Mouse (Mus musculus) hindbrain, embryonic 16.5 days (tissue): ENCODE measurements around the gene Mrs2. TPM values are rescaled to one million over a fixed set of nuclear protein-coding genes. Genes with fewer than 3 reads are reported as not detected.

Experiments
- ATAC-seq: fragments of 200-750 bp; cut with Nextera tagmentation; 2 replicates; pipeline ENCODE4 v1.8.0; 2017; ENCODE audit warnings: moderate TSS enrichment, moderate library complexity
- H3K27ac ChIP-seq: fragments of 300-500 bp; sonication (generic); 2 replicates; pipeline ENCODE4 v1.5.1; 2014; ENCODE audit warnings: low read depth, mild to moderate bottlenecking, control low read depth, low read length, moderate library complexity
- H3K27me3 ChIP-seq: fragments of 300-500 bp; sonication (generic); replicated peaks from 2 replicates; pipeline ENCODE4 v1.6.1; 2014; ENCODE audit warnings: low read length; ENCODE audit not compliant: control insufficient read depth, insufficient read depth
- H3K36me3 ChIP-seq: fragments of 300-500 bp; sonication (generic); 2 replicates; pipeline ENCODE4 v1.6.1; 2014; ENCODE audit warnings: mild to moderate bottlenecking, low read length, moderate library complexity, mixed read lengths; ENCODE audit not compliant: control insufficient read depth, insufficient read depth
- H3K4me1 ChIP-seq: fragments of 300-500 bp; sonication (generic); 2 replicates; pipeline ENCODE4 v1.6.1; 2014; ENCODE audit warnings: low read depth, low read length; ENCODE audit not compliant: control insufficient read depth, insufficient read depth
- H3K4me2 ChIP-seq: fragments of 300-500 bp; sonication (generic); 2 replicates; pipeline ENCODE4 v1.6.1; 2014; ENCODE audit warnings: mild to moderate bottlenecking, low read length, control low read depth, moderate library complexity
- H3K4me3 ChIP-seq: fragments of 300-500 bp; sonication (generic); 2 replicates; pipeline ENCODE4 v1.5.1; 2014; ENCODE audit warnings: mild to moderate bottlenecking, low read length, control low read depth, moderate library complexity
- H3K9ac ChIP-seq: fragments of 300-500 bp; sonication (generic); 2 replicates; pipeline ENCODE4 v1.6.1; 2014; ENCODE audit warnings: low read depth, mild to moderate bottlenecking, control low read depth, low read length, moderate library complexity
- H3K9me3 ChIP-seq: fragments of 300-500 bp; sonication (generic); 2 replicates; pipeline ENCODE4 v1.6.1; 2014; ENCODE audit warnings: mild to moderate bottlenecking, low read length, moderate library complexity; ENCODE audit not compliant: control insufficient read depth
- WGBS: fragments of 180-500 bp; shearing (Covaris S2); extraction: QIAGEN DNeasy Blood & Tissue Kit; methylation state at CpG from one replicate; pipeline ENCODE4 v1.1.7; 2014; 5-methylcytosine and 5-hydroxymethylcytosine counted together
- polyA plus RNA-seq: library from polyadenylated mRNA; unstranded; fragments of >200 nt; fragmentation: Nextera tagmentation; extraction: Ambion mirVana; gene quantifications from 2 replicates; pipeline ENCODE4 v1.2.1, GENCODE M21; 2015

The Mrs2 gene
- polyA plus RNA-seq, 1 experiment from 2014 or later, result 12.8 TPM

- no peaks in the 10 kb centered on the region for H3K27me3 ChIP-seq
- ATAC-seq, result no peak
- H3K9me3 ChIP-seq, result no peaks in the 10 kb centered on the region
- no peaks in the 10 kb centered on the region for H3K4me1 ChIP-seq
- no peak overlapping the region for H3K4me2 ChIP-seq
- WGBS, result 75% methylated on average over 6 of the region's 6 CpGs
- H3K36me3 ChIP-seq, result no peaks in the 10 kb centered on the region
- no peak overlapping the region for H3K9ac ChIP-seq
- H3K4me3 ChIP-seq, result no peak overlapping the region
- no peak overlapping the region for H3K27ac ChIP-seq
Measured at GRCm38 (mm10) chr13:25026409-25027113, 6.4 kb upstream of the Mrs2 start.

- Histone ChIP-seq H3K4me1 (peaks cover 2% of the 10 kb centered on the region), H3K9me3 (no peaks in the 10 kb centered on the region), H3K9ac (no peak overlapping the region), H3K4me2 (no peak overlapping the region), H3K4me3 (no peak overlapping the region), H3K27ac (no peak overlapping the region), H3K36me3 (no peaks in the 10 kb centered on the region), H3K27me3 (no peaks in the 10 kb centered on the region)
- no peak for ATAC-seq
- WGBS, result 23% methylated on average over 2 of the region's 2 CpGs
Measured at GRCm38 (mm10) chr13:25024655-25025054, 4.5 kb upstream of the Mrs2 start.

DNA sequence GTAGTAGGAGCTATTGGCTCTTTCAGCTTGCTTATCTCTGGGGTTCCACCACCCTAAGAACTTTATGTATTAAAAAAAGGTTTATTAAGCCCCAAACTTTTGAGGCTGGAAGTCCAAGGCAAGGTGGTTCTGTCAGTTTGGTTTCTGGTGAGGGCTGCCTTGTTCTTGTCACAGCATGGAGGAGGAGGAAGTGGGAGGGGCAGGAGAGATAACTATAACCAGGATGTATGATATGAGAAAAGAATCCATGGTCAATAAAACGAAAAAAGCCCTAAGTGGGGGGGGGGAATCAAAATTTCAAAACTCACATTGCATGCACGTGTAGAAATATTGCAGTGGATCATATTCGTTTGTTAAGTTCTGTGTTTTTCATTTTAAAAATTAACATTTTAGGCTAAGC is 3.0 kb upstream of the Mrs2 start:
- Histone ChIP-seq H3K9ac (no peak overlapping the region), H3K4me3 (no peak overlapping the region), H3K4me1 (peaks cover 13% of the 10 kb centered on the region), H3K27ac (no peak overlapping the region), H3K36me3 (no peaks in the 10 kb centered on the region), H3K27me3 (no peaks in the 10 kb centered on the region), H3K4me2 (no peak overlapping the region), H3K9me3 (no peaks in the 10 kb centered on the region)
- no peak for ATAC-seq
- 79% methylated on average over 3 of the region's 3 CpGs for WGBS

GRCm38 (mm10) chr13:25022386-25022785 is 2.2 kb upstream of the Mrs2 start:
- Histone ChIP-seq H3K4me3 (no peak overlapping the region), H3K9ac (no peak overlapping the region), H3K9me3 (no peaks in the 10 kb centered on the region), H3K36me3 (no peaks in the 10 kb centered on the region; the same call in 1 of the 2 replicates), H3K27ac (no peak overlapping the region), H3K4me1 (peaks cover 13% of the 10 kb centered on the region), H3K4me2 (no peak overlapping the region), H3K27me3 (no peaks in the 10 kb centered on the region)
- no peak for ATAC-seq
- WGBS, result 73% methylated on average over 4 of the region's 4 CpGs

DNA sequence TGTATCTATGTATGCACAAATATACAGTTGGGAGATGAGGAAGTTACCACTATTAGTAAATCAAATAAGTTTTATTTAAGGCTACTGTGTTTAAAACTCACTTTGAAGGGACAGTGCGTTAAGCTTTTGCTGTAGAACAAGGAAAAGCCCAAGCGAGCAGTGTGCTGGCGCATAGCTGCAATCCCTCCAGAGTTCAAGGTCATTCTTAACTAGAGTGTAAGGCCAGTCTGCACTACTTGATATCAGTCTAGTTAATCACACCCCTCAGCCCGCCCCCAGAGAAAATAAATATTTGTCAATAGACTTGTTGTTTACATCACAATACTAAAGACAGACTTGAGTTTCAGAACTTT is 337 bp upstream of the Mrs2 start:
- ATAC-seq, result peak; percentile 46
- Histone ChIP-seq H3K36me3 (no peaks in the 10 kb centered on the region; the same call in 1 of the 2 replicates), H3K9me3 (no peaks in the 10 kb centered on the region), H3K27me3 (no peaks in the 10 kb centered on the region), H3K4me1 (peaks cover 13% of the 10 kb centered on the region), H3K4me2 (peak overlapping the region; percentile 55), H3K27ac (peak overlapping the region; percentile 88), H3K4me3 (peak overlapping the region; percentile 94), H3K9ac (peak overlapping the region; percentile 93)
- 45% methylated on average over 4 of the region's 4 CpGs for WGBS

DNA sequence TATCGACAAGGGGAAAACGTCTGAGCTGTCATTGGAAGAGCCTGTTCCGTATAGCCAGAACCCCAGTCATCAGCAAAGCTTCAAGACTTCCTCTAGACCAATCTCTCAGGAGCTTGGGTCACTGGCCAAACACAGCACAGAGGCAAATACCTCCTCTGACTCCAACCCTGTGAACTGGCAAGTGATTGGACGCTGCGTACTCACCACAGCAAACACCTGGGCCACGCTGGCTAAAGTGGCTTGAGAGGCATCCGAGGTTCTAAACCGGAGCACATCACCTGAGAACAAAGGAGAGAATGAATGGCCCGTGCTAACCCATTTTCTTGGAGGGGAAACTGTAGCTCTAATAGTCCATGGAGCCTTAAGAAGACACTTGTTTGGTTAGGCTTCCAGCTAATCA is 1.9 kb downstream of the Mrs2 start:
- 91% methylated on average over 9 of the region's 9 CpGs for WGBS
- no peak overlapping the region for H3K27ac ChIP-seq
- H3K4me2 ChIP-seq, result peak overlapping the region; percentile 55; the same call in 1 of the 2 replicates
- H3K4me1 ChIP-seq, result peaks cover 13% of the 10 kb centered on the region
- H3K9me3 ChIP-seq, result no peaks in the 10 kb centered on the region
- no peak overlapping the region for H3K4me3 ChIP-seq
- H3K36me3 ChIP-seq, result no peaks in the 10 kb centered on the region; the same call in 1 of the 2 replicates
- ATAC-seq, result no peak
- H3K27me3 ChIP-seq, result no peaks in the 10 kb centered on the region
- no peak overlapping the region for H3K9ac ChIP-seq

DNA sequence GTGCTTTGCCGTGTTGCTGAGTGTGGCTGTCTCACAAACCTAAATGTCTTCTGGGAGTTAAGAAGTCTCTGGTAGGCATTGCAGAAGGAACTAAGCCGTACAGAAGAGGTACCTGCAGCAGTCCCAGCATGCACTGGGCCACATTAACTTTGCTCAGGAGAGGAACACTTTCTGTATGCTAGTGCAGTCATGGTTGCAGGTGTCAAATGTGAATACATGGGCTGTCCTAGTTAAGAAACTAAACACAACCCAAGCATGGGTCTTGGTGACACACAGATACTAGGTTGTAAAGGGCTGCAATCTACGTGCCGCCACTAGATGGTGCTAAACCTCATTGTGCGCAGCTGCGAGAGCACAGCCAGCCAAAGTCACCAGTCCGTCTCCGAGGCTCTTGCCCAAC is 13.1 kb downstream of the Mrs2 start:
- no peak overlapping the region for H3K4me3 ChIP-seq
- H3K36me3 ChIP-seq, result peaks cover 11% of the 10 kb centered on the region
- H3K9me3 ChIP-seq, result no peaks in the 10 kb centered on the region
- H3K4me2 ChIP-seq, result no peak overlapping the region
- ATAC-seq, result peak; percentile 65
- no peak overlapping the region for H3K9ac ChIP-seq
- no peaks in the 10 kb centered on the region for H3K27me3 ChIP-seq
- no peak overlapping the region for H3K27ac ChIP-seq
- no peaks in the 10 kb centered on the region for H3K4me1 ChIP-seq
- WGBS, result 95% methylated on average over 4 of the region's 8 CpGs

- H3K4me2 ChIP-seq, result no peak overlapping the region
- no peaks in the 10 kb centered on the region for H3K27me3 ChIP-seq
- no peaks in the 10 kb centered on the region for H3K9me3 ChIP-seq
- ATAC-seq, result no peak
- no peak overlapping the region for H3K9ac ChIP-seq
- no peak overlapping the region for H3K4me3 ChIP-seq
- peaks cover 32% of the 10 kb centered on the region for H3K36me3 ChIP-seq
- H3K4me1 ChIP-seq, result no peaks in the 10 kb centered on the region
- H3K27ac ChIP-seq, result no peak overlapping the region
Measured at GRCm38 (mm10) chr13:25002965-25003364, 17.2 kb downstream of the Mrs2 start.

- Histone ChIP-seq H3K27me3 (no peaks in the 10 kb centered on the region), H3K9ac (no peak overlapping the region), H3K4me2 (no peak overlapping the region), H3K27ac (no peak overlapping the region), H3K4me3 (no peak overlapping the region), H3K4me1 (no peaks in the 10 kb centered on the region), H3K36me3 (peaks cover 56% of the 10 kb centered on the region), H3K9me3 (no peaks in the 10 kb centered on the region)
- ATAC-seq, result no peak
- 94% methylated on average over 2 of the region's 2 CpGs for WGBS
Measured at GRCm38 (mm10) chr13:24999538-24999937, 20.6 kb downstream of the Mrs2 start.
